In the genomic region with DNA sequence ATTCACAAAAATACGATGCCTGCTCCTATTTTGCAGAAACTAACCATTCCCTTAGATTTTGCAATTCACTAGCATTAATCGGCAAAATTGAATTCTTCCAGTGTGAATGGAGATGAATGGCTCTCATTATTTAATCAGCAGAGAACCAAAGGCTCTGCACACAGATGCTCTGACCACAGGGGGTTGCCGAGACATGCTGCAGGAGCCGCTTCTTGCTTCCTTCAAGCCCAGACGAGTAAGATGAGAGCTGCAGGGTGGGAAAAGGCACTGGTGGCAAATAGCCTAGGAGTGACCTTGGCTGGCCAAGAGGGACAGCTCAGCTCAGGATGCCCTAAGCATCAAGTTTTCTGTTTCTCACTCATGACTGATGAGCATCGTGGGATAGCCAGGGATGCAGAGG, we compare ENCODE assay signal across 13 mouse cellular contexts.
A peak's percentile ranks its signal among the peaks of the same experiment; 100 is the strongest.
DNase-seq lines count a peak whose midpoint lies in the region; ATAC-seq lines count a peak whose summit lies in the region.
"Had no signal": no experiment of that assay in that cellular context is flagged by ENCODE, and none has a peak within 500 bp of the region (broad histone marks: within the 10 kb centered on the region; RNA-seq: fewer than 3 reads in every experiment).

No protein-coding gene starts in this region.

- no peak overlapping the region for H3K4me3 ChIP-seq in forebrain, embryonic 14.5 days (ENCODE audit: low read depth, low read length)
- H3K4me3 ChIP-seq in forebrain, embryonic 12.5 days (replicated peaks): no peak overlapping the region
- H3K4me3 ChIP-seq in hindbrain, embryonic 15.5 days: no peak overlapping the region
- H3K4me3 ChIP-seq: embryonic facial prominence, embryonic 15.5 days; heart, embryonic 15.5 days; liver, embryonic 12.5 days had no signal

- H3K27ac ChIP-seq in forebrain, embryonic 14.5 days (ENCODE audit: low read depth, low read length): no peak overlapping the region
- H3K27ac ChIP-seq in forebrain, embryonic 12.5 days: no peak overlapping the region
- H3K27ac ChIP-seq in hindbrain, embryonic 15.5 days (replicated peaks): no peak overlapping the region
- H3K27ac ChIP-seq: embryonic facial prominence, embryonic 15.5 days; heart, embryonic 15.5 days; liver, embryonic 12.5 days had no signal

- peak; percentile 62 for DNase-seq in forebrain, embryonic 14.5 days (ENCODE audit: low spot score)
- DNase-seq in brain, adult 2 months (ENCODE audit: low read depth, low spot score): peak; percentile 79
- DNase-seq in cerebellum, adult 9-11 months: peak; percentile 74
- DNase-seq in gastrocnemius, adult 18-20 months (ENCODE audit: low spot score): no peak
- no peak for DNase-seq in gastrocnemius, postnatal 14 days
- DNase-seq: adrenal gland, adult 2 months; right cerebral cortex, postnatal 25 days had no signal

- no peak overlapping the region for H3K9ac ChIP-seq in forebrain, embryonic 14.5 days (ENCODE audit: low read length)
- no peak overlapping the region for H3K9ac ChIP-seq in forebrain, embryonic 12.5 days
- H3K9ac ChIP-seq in hindbrain, embryonic 15.5 days: no peak overlapping the region
- H3K9ac ChIP-seq: embryonic facial prominence, embryonic 15.5 days; heart, embryonic 15.5 days; liver, embryonic 12.5 days had no signal

- no peaks in the 10 kb centered on the region for H3K4me1 ChIP-seq in forebrain, embryonic 14.5 days (ENCODE audit: control insufficient read depth, insufficient read depth, low read length)
- peaks cover 9% of the 10 kb centered on the region for H3K4me1 ChIP-seq in forebrain, embryonic 12.5 days
- H3K4me1 ChIP-seq in hindbrain, embryonic 15.5 days (replicated peaks): peaks cover 12% of the 10 kb centered on the region
- H3K4me1 ChIP-seq: embryonic facial prominence, embryonic 15.5 days; heart, embryonic 15.5 days; liver, embryonic 12.5 days had no signal

- WGBS in forebrain, embryonic 14.5 days: 22% methylated on average over 6 of the region's 6 CpGs
- 23% methylated on average over 6 of the region's 6 CpGs for WGBS in forebrain, embryonic 12.5 days
- 16% methylated on average over 6 of the region's 6 CpGs for WGBS in hindbrain, embryonic 15.5 days

- intact Hi-C loops in gastrocnemius, postnatal 14 days (cut with DNase I; ENCODE audit: low total_unique reads): no loop called here

- H3K4me2 ChIP-seq in forebrain, embryonic 14.5 days (ENCODE audit: low read length): no peak overlapping the region
- H3K4me2 ChIP-seq in forebrain, embryonic 12.5 days: no peak overlapping the region
- H3K4me2 ChIP-seq in hindbrain, embryonic 15.5 days: no peak overlapping the region
- H3K4me2 ChIP-seq: embryonic facial prominence, embryonic 15.5 days; heart, embryonic 15.5 days; liver, embryonic 12.5 days had no signal

- no peaks in the 10 kb centered on the region for H3K27me3 ChIP-seq in forebrain, embryonic 14.5 days (replicated peaks; ENCODE audit: control insufficient read depth, insufficient read depth, low read length)
- no peaks in the 10 kb centered on the region for H3K27me3 ChIP-seq in forebrain, embryonic 12.5 days
- no peaks in the 10 kb centered on the region for H3K27me3 ChIP-seq in hindbrain, embryonic 15.5 days
- H3K27me3 ChIP-seq: embryonic facial prominence, embryonic 15.5 days had no signal

- no peaks in the 10 kb centered on the region for H3K36me3 ChIP-seq in forebrain, embryonic 14.5 days (ENCODE audit: control insufficient read depth, insufficient read depth, low read length)
- H3K36me3 ChIP-seq in forebrain, embryonic 12.5 days (replicated peaks): no peaks in the 10 kb centered on the region
- H3K36me3 ChIP-seq in hindbrain, embryonic 15.5 days: no peaks in the 10 kb centered on the region
- H3K36me3 ChIP-seq: embryonic facial prominence, embryonic 15.5 days; heart, embryonic 15.5 days; liver, embryonic 12.5 days had no signal

- no peak for ATAC-seq in forebrain, embryonic 14.5 days
- no peak for ATAC-seq in forebrain, embryonic 12.5 days (ENCODE audit: low FRiP score)
- ATAC-seq in hindbrain, embryonic 15.5 days (ENCODE audit: low FRiP score, low read depth): peak; percentile 47; the same call in 1 of the 2 replicates
- ATAC-seq in monocyte, adult 5-6 weeks (replicated peaks; ENCODE audit: insufficient number of reproducible peaks, low FRiP score, low TSS enrichment, poor library complexity, severe bottlenecking): no peak
- ATAC-seq: liver, embryonic 12.5 days had no signal

- H3K9me3 ChIP-seq in forebrain, embryonic 14.5 days (replicated peaks; ENCODE audit: control insufficient read depth, low read length): no peaks in the 10 kb centered on the region
- no peaks in the 10 kb centered on the region for H3K9me3 ChIP-seq in forebrain, embryonic 12.5 days
- no peaks in the 10 kb centered on the region for H3K9me3 ChIP-seq in hindbrain, embryonic 15.5 days
- H3K9me3 ChIP-seq: embryonic facial prominence, embryonic 15.5 days; heart, embryonic 15.5 days; liver, embryonic 12.5 days had no signal

Comparison
In these comparisons a context has a peak if more than half of its experiments do, and no peak if none do; other contexts are left out.
1. DNase-seq: peak in forebrain, embryonic 14.5 days (single experiment), brain, adult 2 months (single experiment) and cerebellum, adult 9-11 months (single experiment); none in gastrocnemius, adult 18-20 months (single experiment) and gastrocnemius, postnatal 14 days (single experiment).